Mouse (Mus musculus) embryo, embryonic 9.5 days (tissue): ENCODE measurements around the gene Tnfrsf12a.

Experiments used
- DNase-seq: peaks from one replicate; pipeline ENCODE4 v3.0.0-alpha.2; 2017; ENCODE audit errors: extremely low spot score

Gene Tnfrsf12a

DNA sequence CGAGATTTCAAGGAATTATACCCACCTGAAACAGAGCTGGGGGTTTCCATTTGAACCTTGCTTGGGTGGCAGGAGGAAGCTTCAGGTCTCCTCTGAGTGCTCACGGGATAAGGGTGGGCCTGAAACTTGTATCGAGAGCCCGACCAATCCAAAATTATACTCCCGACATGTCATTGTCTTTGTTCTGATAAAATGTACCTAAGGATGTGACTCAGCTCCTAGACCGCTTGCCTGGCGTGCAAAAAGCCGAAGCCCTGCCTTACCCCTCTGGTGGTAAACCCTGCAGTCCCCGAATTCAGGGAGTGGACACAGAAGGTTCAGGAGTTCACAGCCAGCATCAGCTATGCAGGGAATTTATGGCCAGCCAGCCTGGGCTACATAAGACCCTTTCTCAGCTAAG is 3.1 kb upstream of the Tnfrsf12a start:
- no peak for DNase-seq

DNA sequence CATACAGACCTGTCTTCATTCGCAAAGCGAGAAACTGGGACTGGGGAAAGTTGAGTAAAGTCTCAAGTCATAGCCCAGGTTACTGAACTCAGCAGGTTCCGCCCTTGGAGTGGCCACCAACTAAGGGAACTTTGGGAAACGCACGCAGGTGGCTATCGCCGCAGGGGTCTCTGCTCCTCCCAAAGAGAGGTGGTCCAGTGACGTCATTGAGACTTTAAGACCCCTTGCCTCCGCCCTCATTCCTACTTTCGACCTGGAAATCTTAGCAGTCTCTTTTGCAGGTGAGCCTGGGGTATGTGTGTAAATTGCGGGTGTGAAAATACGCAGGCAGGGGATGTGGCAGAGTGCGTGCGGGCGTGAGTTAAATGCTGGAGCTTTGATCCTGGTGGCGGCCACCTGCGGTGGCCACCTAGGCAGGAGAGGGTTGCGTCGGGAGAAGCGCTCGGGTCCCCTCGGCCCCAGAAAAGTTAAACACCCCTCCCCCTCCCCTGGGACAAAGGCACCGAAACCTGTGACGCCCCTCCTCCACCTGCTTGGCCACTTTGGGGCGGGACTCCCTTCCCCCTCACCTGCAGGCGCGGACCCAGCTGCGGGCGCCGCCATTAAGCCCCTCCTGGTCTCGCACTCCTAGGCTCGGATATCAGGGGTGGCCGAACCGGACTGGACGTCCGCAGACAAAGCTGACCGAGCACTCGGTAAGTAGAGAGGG is 2.0 kb upstream of the Tnfrsf12a start, which contains the start of gene Cldn6:
Cldn6 (plus strand) TSS at position 123 of the 709 bp plus-strand sequence.
- no peak for DNase-seq

- no peak for DNase-seq
Measured at GRCm38 (mm10) chr17:23676473-23677031, 716 bp downstream of the Tnfrsf12a start.

GRCm38 (mm10) chr17:23675564-23676281 is 1.5 kb downstream of the Tnfrsf12a start:
- DNase-seq: no peak

DNA sequence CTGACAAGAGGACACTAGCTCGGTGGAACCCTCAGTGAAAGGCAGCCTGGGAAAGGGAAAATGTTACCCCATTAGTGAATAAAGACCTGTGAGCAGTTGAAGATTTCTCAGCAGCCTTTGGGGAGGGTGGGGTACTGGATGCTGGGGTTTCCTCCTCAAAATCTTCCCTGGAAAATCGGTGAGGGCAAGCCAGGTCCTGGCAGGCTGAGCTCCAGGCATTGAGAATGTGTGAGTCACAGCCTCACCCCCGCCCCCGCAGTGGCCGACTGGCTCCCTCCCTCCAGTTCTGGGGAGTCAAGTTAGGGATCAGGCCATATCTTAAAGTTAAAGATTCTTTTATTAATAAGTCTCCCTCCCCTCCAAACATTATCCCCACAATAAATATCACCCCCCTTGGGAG is 2.1 kb downstream of the Tnfrsf12a start:
- no peak for DNase-seq

DNA sequence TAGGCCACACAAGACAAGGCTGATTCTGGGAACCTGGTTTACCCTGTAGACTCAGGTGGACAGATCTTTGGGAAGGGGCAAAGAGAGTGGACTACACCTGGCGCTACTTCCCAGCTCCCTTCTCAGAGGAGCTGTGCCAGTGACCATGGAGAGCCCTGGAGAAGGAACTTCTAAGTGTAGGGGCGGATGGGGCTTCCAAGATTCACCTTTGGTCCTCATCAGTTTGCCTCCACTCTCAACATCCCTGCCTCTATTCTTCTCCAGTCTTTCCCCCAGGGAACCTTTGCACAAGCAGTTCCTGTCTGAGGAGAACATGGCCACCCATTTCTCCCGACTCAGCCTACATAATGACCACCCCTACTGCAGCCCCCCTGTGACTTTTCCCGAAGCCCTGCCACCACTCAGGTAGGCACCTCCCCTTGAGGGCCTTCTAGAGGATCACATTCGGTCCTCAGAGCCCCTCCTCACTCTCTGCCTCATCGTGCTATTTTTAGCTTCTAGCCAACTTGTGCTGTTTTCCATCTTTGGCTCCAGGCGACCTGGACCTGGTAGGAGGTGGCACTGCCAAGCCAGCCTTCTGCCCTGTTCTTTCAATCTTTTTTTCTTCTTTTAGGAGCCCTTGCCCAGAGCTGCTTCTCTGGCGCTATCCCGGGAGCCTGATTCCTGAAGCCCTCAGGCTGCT is 2.9 kb downstream of the Tnfrsf12a start:
- no peak for DNase-seq

- peak; percentile 95 for DNase-seq
Measured at GRCm38 (mm10) chr17:23673424-23674073, 3.7 kb downstream of the Tnfrsf12a start, which contains the start of the genes Hcfc1r1 and Thoc6. Gene Hcfc1r1, plus strand, starts transcription at chr17:23673596. Gene Thoc6, minus strand, starts transcription at chr17:23673882.

DNA sequence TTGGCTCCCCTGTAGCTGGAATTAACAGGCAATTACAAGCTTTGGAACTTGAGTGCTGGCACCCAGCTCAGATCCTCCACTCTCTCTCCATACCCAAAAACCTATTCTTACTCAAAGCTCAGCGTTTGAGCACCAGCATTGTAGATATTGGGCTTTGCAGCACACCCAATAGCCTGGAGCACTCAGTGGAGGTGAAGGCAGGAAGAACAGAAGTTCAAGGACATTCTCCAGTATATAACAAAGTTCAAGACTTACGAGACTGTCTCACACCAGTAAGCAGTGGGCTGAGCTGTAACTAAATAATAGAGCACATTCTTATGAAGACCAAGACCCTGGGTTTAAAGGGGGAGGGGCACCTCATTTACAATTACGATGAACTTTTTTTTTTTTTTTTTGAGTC is 4.5 kb downstream of the Tnfrsf12a start:
- no peak for DNase-seq

- DNase-seq: no peak
Measured at GRCm38 (mm10) chr17:23671519-23671918, 5.7 kb downstream of the Tnfrsf12a start.

DNA sequence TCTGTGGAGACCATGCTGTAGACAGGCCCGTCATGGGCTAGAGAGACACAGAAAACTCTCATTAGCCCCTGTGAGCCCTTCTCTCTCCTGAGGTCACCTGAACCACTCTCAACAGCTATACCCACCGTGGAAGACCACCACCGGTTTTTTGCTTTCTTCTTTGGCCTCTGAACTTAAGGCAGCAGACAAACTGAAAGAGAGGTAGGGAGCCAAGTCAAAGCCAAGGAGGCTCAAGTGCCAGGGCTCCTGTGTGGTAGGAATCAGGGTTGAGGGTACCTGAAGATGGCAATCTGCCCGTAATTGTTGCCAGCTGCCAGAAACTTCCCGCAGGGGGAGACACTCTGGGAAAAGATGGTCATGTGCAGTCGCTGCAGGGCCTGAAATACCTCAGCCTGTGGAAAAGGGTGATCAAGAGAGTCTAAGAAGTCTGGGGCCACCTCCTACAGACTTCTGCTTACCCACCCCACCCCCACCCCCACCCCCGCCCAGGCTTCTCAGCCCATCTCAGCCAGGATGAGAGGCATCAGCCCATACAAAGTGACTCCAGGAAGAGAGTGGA is 6.7 kb downstream of the Tnfrsf12a start:
- no peak for DNase-seq

DNA sequence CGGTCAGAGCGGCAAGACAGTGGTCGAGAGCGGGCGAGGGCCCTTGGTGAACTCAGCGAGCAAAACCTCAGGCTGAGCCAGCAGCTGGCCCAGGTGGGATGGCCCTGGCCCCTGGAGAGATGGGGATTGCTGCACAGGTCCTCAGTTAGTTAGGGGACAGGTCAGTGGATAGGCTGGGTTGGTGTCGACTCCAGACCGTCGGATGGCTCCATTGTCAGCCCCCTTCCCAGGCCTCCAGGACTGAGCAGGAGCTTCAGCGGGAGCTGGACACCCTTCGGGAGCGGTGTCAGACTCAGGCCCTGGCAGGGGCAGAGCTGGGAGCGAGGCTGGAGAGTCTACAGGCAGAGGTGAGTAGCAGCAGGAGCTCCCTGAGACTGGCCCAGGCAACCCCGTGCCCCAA is 11.8 kb downstream of the Tnfrsf12a start:
- no peak for DNase-seq

- DNase-seq: no peak
Measured at GRCm38 (mm10) chr17:23664556-23665021, 12.7 kb downstream of the Tnfrsf12a start.

GRCm38 (mm10) chr17:23661526-23661925 is 15.7 kb downstream of the Tnfrsf12a start:
- DNase-seq: no peak

GRCm38 (mm10) chr17:23660876-23661200 is 16.4 kb downstream of the Tnfrsf12a start:
- DNase-seq: no peak

GRCm38 (mm10) chr17:23660117-23660875 is 17.0 kb downstream of the Tnfrsf12a start, which contains the start of gene Bicdl2:
Gene Bicdl2, plus strand, starts transcription at chr17:23660506.
- no peak for DNase-seq

- no peak for DNase-seq
Measured at GRCm38 (mm10) chr17:23658450-23658849, 18.8 kb downstream of the Tnfrsf12a start.

GRCm38 (mm10) chr17:23654410-23654809 is 22.9 kb downstream of the Tnfrsf12a start:
- DNase-seq: no peak

DNA sequence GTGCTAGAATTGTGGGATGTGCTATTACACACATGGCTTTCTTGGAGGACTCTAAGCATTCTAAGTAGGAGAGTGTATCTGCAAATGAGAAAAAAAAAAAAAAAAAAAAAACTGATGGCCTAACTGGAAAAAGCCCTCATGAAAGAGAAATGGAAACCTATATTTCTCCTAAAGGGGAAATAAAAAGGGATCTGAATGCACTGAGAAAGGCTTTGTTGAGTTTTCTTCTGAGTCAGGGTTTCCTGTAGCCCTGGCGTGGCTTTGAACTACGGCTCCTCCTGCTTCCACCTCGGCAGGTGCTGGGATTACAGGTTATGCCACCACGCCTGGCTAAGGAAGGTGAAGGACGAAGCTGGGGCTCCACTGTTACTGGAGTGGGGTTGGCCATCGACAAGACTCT is 23.3 kb downstream of the Tnfrsf12a start:
- no peak for DNase-seq

DNA sequence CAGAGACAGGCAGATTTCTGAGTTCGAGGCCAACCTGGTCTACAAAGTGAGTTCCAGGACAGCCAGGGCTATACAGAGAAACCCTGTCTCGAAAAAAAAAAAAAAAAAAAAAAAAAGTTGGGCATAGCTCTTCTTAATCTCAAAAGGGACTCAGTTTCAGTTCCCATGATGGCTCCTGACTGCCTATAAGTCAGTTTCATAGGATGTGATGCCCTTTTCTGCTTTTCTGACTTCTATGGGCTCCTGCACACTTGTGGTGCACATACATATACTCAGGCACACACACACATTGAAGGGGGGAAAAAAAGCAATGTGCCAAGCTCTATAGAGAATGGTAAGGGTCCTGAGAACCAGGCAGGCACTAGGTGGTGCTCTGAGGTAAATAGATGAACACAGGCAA is 23.9 kb downstream of the Tnfrsf12a start:
- DNase-seq: no peak

DNA sequence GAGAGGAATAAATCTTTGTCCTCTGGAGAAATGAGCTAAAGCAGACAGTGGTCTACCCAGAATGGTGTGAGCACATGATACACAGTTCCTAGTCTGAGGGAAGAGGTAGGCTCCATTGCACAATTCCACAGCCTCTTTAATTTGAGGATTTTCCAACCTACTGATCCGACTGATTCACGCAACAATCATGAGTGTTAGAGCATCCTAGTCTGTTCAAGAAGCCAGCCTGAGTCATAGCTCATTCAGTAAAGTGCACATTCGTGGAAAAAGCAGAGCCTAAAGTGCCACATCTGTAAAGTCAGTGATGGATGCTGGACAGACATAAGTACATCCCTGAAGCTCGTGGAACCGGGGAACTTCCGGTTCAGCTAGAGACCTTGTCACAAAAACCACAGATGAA is 25.9 kb downstream of the Tnfrsf12a start:
- DNase-seq: no peak

- no peak for DNase-seq
Measured at GRCm38 (mm10) chr17:23645894-23646293, 31.4 kb downstream of the Tnfrsf12a start.
